Mouse (Mus musculus) erythroblast, embryonic 14.5 days (primary cell): ENCODE results near the gene Mettl7a3. TPM values are rescaled to one million over a fixed set of nuclear protein-coding genes. Genes with fewer than 3 reads are reported as not detected.
"Not testable (repeated sequence)": the region's sequence is repeated elsewhere in the genome, so short reads cannot be mapped to it uniquely, and the experiment has no call there.

ENCODE experiments used
- H3K27me3 ChIP-seq: 2 replicates; pipeline ENCODE4 v1.6.1; 2012; ENCODE audit warnings: inconsistent platforms; ENCODE audit not compliant: control insufficient read depth
- H3K36me3 ChIP-seq: 2 replicates; pipeline ENCODE4 v1.6.1; 2012; ENCODE audit warnings: mild to moderate bottlenecking, inconsistent platforms; ENCODE audit not compliant: control insufficient read depth
- H3K4me1 ChIP-seq: 2 replicates; pipeline ENCODE4 v1.6.1; 2012; ENCODE audit warnings: inconsistent platforms; ENCODE audit not compliant: control insufficient read depth
- H3K4me3 ChIP-seq: replicated peaks from 2 replicates; pipeline ENCODE3; 2012; ENCODE audit warnings: moderate library complexity, mild to moderate bottlenecking, inconsistent platforms
- H3K9me3 ChIP-seq: 2 replicates; pipeline ENCODE4 v1.6.1; 2012; ENCODE audit warnings: low read length, inconsistent platforms, mixed read lengths; ENCODE audit not compliant: control insufficient read depth
- GATA1 ChIP-seq: IDR thresholded peaks from 2 replicates; pipeline ENCODE4 v1.6.1; 2012; ENCODE audit warnings: low read length, inconsistent platforms, mixed read lengths
- TAL1 ChIP-seq: IDR thresholded peaks from 3 replicates; pipeline ENCODE4 v1.6.1; 2012; ENCODE audit warnings: low read length, inconsistent platforms, mixed read lengths
- polyA plus RNA-seq: library from polyadenylated mRNA; stranded (reverse); fragments of >175 nt; gene quantifications from 2 replicates; pipeline ENCODE4 v1.2.3, GENCODE M21; 2012

Gene Mettl7a3
- polyA plus RNA-seq, 1 experiment: not detected

- Histone ChIP-seq H3K36me3 (no peaks in the 10 kb centered on the region), H3K27me3 (no peaks in the 10 kb centered on the region), H3K4me3 (no peak overlapping the region), H3K9me3 (peaks cover 3% of the 10 kb centered on the region), H3K4me1 (peaks cover 14% of the 10 kb centered on the region)
- TF ChIP-seq GATA1 (no peak), TAL1 (no peak)
Measured at GRCm38 (mm10) chr15:100324021-100324591, 10.6 kb upstream of the Mettl7a3 start.

GRCm38 (mm10) chr15:100325235-100325634 lies 9.5 kb upstream of the Mettl7a3 start:
- Histone ChIP-seq H3K36me3 (no peaks in the 10 kb centered on the region), H3K4me1 (peaks cover 14% of the 10 kb centered on the region), H3K9me3 (peaks cover 3% of the 10 kb centered on the region), H3K27me3 (no peaks in the 10 kb centered on the region), H3K4me3 (no peak overlapping the region)
- TF ChIP-seq GATA1 (no peak), TAL1 (no peak)

- H3K36me3 ChIP-seq, H3K9me3 ChIP-seq, H3K27me3 ChIP-seq, H3K4me3 ChIP-seq: not testable (repeated sequence)
- H3K4me1 ChIP-seq: peaks cover 14% of the 10 kb centered on the region
Measured at GRCm38 (mm10) chr15:100328089-100328488, 6.6 kb upstream of the Mettl7a3 start.

GRCm38 (mm10) chr15:100329336-100329735 lies 5.4 kb upstream of the Mettl7a3 start:
- not testable (repeated sequence) for H3K9me3 ChIP-seq, H3K36me3 ChIP-seq, H3K4me1 ChIP-seq, H3K4me3 ChIP-seq, H3K27me3 ChIP-seq

- H3K9me3 ChIP-seq: no peaks in the 10 kb centered on the region
- no peaks in the 10 kb centered on the region for H3K4me1 ChIP-seq
- no peaks in the 10 kb centered on the region for H3K27me3 ChIP-seq
- H3K36me3 ChIP-seq: no peaks in the 10 kb centered on the region
- no peak overlapping the region for H3K4me3 ChIP-seq
- TF ChIP-seq TAL1 (no peak), GATA1 (no peak)
Measured at GRCm38 (mm10) chr15:100330739-100331138, 4.0 kb upstream of the Mettl7a3 start.

- not testable (repeated sequence) for H3K4me1 ChIP-seq, H3K27me3 ChIP-seq, H3K4me3 ChIP-seq, H3K36me3 ChIP-seq, H3K9me3 ChIP-seq
Measured at GRCm38 (mm10) chr15:100332077-100332961, 2.4 kb upstream of the Mettl7a3 start.

GRCm38 (mm10) chr15:100337328-100337727 lies 2.6 kb downstream of the Mettl7a3 start:
- peaks cover 10% of the 10 kb centered on the region for H3K4me1 ChIP-seq
- H3K4me3 ChIP-seq, H3K9me3 ChIP-seq, H3K27me3 ChIP-seq, H3K36me3 ChIP-seq: not testable (repeated sequence)

GRCm38 (mm10) chr15:100337847-100338246 lies 3.1 kb downstream of the Mettl7a3 start:
- peaks cover 10% of the 10 kb centered on the region for H3K4me1 ChIP-seq
- H3K4me3 ChIP-seq, H3K27me3 ChIP-seq, H3K36me3 ChIP-seq, H3K9me3 ChIP-seq: not testable (repeated sequence)

GRCm38 (mm10) chr15:100341314-100341980 lies 6.7 kb downstream of the Mettl7a3 start:
- not testable (repeated sequence) for H3K9me3 ChIP-seq, H3K4me3 ChIP-seq, H3K27me3 ChIP-seq, H3K36me3 ChIP-seq
- H3K4me1 ChIP-seq: peaks cover 10% of the 10 kb centered on the region

GRCm38 (mm10) chr15:100345484-100345883 lies 10.8 kb downstream of the Mettl7a3 start:
- Histone ChIP-seq H3K4me3 (no peak overlapping the region), H3K36me3 (no peaks in the 10 kb centered on the region), H3K27me3 (no peaks in the 10 kb centered on the region; the same call in 1 of the 2 replicates), H3K4me1 (no peaks in the 10 kb centered on the region), H3K9me3 (no peaks in the 10 kb centered on the region)
- TF ChIP-seq GATA1: no peak
- TF ChIP-seq TAL1: no peak
